Mouse (Mus musculus) gastrocnemius, adult 2 months (tissue): Measurements from ENCODE around the gene Pou6f1. TPM values are rescaled to one million over a fixed set of nuclear protein-coding genes. Genes with fewer than 3 reads are reported as not detected.
"Not testable (repeated sequence)": the region's sequence is repeated elsewhere in the genome, so short reads cannot be mapped to it uniquely, and the experiment has no call there.

ENCODE experiments used
- DNase-seq: peaks from one replicate; pipeline ENCODE4 v3.0.0; 2022
- H3K27ac ChIP-seq: fragments of 200-600 bp; 2 replicates; pipeline ENCODE4 v1.8.1; 2022; ENCODE audit warnings: mild to moderate bottlenecking
- H3K4me3 ChIP-seq: fragments of 200-600 bp; 2 replicates; pipeline ENCODE4 v1.8.1; 2022; ENCODE audit warnings: mild to moderate bottlenecking, moderate library complexity
- CTCF ChIP-seq: fragments of 200-600 bp; IDR thresholded peaks from 2 replicates; pipeline ENCODE4 v1.8.1; 2022; ENCODE audit warnings: antibody characterized with exemption, mild to moderate bottlenecking, moderate library complexity
- intact Hi-C: fragments of 180-260 bp; cut with DNase I; formaldehyde crosslinking; loops from one replicate; pipeline ENCODE4 v1.15.1; 2025
- microRNA-seq: library from miRNA; unstranded; fragments of <30 nt; microRNA quantifications from one replicate; pipeline ENCODE4 v1.2.0, GENCODE M21; 2021
- total RNA-seq, 2 experiments: library from RNA; stranded (reverse); gene quantifications; 2 replicates each; pipeline ENCODE4 v1.2.3; 2021

Gene Pou6f1
- total RNA-seq, 2 experiments from 2014 or later: 12.9 to 13.1 TPM

DNA sequence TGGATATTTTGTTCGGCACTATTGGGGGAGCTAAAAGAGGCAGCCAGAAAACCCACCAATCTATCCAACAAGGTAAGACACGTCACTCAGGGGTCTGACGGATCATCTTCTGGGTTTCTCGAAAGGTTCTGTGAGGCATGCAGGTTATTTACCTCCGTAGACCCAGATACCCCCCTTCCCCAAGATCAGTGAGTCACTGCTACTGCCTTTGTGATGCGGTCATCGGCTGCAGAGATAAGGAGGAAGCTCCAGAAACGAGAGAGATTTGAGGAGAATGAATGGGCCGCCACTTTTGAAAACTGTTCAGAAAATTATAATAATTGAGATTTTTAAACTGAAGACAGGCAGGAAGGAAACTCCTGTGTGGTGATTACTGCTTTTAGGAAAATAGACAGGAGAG is 43.4 kb downstream of the Pou6f1 start:
- intact Hi-C loops: no loop called here
- no peak overlapping the region for H3K4me3 ChIP-seq
- TF ChIP-seq CTCF: no peak
- DNase-seq: no peak
- no peak overlapping the region for H3K27ac ChIP-seq

DNA sequence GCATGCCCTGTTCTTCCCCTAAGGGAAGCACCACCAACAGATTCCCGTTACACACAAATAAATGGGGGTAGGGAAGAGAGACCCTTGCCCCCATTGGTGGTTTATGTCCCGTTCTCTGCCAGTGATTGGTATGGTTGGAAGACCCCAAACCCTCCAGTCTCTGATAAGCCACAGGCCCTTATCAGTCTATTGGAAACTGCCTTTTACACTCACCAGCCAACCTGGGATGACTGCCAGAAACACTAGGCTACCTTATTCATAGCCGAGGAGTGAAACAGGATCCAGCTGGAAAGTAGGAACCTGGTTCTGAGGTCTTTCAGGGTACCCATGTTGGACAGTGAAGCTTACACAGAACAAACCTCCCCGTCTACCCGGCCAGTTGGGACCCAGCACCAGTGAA is 43.8 kb downstream of the Pou6f1 start:
- no peak for TF ChIP-seq CTCF
- DNase-seq: peak; percentile 50
- H3K4me3 ChIP-seq: no peak overlapping the region
- intact Hi-C loops: no loop called here
- H3K27ac ChIP-seq: no peak overlapping the region

DNA sequence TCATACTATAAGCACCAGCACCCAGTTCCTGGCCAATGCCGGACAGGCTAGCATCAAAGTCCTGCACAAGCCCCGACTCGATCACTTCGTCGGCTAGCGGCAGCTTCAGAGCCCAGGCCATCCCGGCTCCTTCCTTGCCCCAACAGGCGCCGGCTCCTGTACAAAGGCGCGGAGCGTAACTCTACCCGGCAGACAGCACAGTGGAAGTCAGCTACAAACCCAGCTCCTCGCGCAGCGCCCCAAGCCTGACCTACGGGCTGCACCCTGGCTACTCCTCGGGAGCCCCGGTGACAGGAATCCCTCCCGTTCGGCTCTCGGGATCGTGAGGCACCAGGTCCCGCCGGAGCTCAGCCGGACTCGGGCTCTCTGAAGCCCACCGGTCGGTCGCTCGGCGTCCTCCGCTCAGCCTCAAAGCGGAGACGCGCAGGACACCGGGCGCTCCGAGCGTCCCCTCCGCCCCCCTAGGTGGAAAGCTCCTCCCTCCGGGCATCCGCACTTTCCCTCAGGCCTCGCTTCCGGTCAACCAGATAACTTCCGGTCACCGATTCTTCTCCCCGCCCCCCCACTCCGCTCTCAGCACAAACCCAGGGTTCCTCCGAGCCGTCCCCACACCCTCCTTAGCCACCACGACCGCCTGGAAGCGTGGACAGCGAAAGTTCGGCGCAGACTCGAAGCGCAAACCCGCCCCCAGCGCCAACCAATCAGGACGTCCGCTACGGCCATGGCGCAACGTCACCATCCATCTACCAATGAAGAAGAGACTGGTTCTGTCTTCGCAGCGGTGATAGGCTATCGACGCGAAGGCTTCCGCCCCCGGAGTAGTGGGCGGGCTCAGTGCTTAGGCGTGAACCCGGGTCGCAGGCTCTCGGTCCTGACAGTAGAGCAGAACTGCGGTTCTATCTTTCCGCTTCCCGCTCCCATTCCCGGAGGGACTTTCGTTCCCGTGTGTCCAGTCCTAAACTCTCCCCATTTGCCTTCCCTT is 48.2 kb downstream of the Pou6f1 start, which contains the start of gene Tfcp2:
Tfcp2 (minus strand) TSS at position 683 of the 982 bp plus-strand sequence.
- intact Hi-C loops: loop anchor here (5.0 kb wide), 1 partner anchor 61 kb away; no protein-coding TSS in a partner anchor
- no peak for TF ChIP-seq CTCF
- peak within 1 kb of the TSS; percentile 77 for H3K4me3 ChIP-seq
- H3K27ac ChIP-seq: peak within 1 kb of the TSS; percentile 97
- peak; percentile 99 for DNase-seq

DNA sequence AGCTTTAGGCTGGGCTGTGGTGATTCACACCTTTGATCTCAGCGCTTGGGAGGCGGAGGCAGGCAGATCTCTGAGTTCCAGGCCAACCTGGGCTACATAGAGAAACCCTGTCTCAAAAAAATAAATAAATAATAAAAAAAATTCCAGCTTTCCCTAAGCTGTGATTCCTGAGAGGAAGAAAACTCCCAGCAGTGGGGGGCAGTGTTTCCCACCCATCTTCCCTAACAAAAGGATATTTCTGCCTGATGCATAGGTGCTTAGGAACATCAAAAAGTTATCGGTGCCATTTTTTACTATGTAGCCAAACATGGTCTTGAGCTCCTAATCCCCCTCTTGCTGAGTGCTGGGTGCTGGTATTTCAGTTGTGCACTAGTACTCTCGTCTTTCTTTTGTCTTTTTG is 49.5 kb downstream of the Pou6f1 start:
- intact Hi-C loops: loop anchor here (5.0 kb wide), 1 partner anchor 62 kb away; no protein-coding TSS in a partner anchor
- no peak for DNase-seq
- no peak overlapping the region; the same call in 1 of the 2 replicates for H3K4me3 ChIP-seq
- H3K27ac ChIP-seq: no peak overlapping the region
- TF ChIP-seq CTCF: no peak; the same call in 1 of the 2 replicates

DNA sequence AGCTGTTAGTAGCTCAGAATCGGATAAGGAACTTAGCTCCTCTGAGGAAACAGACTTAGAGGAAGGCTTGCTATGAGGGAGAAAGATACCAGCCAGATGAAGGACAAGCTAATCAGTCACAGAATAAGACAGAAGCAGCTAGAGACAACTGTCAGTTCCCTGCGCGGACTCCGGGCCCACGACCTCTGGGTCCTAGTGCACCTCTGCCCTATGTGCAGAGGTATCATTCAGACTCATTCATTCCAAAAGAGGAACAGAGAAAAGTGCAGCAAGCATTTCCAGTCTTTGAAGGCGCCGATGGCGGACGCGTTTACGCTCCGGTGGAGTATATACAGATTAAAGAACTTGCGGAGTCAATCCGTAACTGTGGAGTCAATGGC is 56.1 kb downstream of the Pou6f1 start:
- DNase-seq, H3K4me3 ChIP-seq, intact Hi-C loops, H3K27ac ChIP-seq: not testable (repeated sequence)

DNA sequence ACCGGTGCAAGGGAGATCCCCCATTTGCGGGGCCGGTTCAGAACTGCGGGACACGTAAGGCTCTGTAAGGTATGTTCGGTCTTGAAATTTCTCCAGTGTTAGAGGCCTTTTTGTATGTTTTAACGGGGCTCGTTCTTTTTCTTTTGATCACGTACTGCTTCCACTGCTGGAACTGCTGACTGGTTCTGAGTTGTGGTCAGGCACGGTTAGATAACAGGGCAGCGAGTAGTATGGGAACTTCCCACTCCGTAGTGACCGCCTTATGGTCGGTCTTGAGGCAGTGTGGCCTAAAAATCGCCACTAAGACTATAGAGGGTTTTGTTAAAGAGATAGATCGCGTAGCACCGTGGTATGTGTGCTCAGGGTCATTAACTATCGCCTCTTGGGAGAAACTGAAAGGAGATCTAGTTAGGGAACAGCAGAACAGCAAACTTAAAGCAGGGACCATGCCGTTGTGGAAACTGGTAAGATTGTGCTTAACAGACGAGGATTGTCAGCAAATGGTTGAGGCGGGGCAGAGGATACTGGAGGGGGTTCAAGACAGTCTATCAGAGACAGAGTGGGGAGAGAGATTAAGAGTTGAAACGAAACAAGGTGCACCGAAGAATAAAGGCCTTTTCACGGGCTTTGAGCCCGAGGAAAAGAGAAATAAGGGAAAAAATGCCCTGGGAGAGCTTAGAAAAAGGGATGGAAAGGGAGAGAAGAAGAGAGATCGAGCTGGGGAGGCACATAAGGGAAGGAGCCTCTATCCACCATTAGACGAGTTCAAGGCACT is 56.7 kb downstream of the Pou6f1 start:
- intact Hi-C loops, H3K27ac ChIP-seq, DNase-seq, H3K4me3 ChIP-seq: not testable (repeated sequence)

DNA sequence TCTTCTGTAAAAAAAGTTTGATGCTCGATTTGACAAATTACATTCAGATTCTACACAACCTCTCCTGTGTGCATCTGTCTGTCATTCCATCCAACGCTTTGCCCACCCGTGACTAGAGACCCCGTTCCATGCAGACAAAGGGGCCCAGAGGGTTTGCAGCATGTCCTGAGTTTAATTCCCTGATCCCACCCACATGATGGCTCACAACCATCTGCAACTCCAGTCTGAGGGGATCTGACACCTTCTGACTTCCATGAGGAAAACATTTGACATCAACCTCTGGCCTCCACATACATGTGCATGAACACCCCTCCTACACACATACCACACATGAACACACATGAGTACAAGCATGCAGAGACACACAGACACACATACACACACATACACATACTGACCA is 58.4 kb downstream of the Pou6f1 start:
- H3K27ac ChIP-seq: no peak overlapping the region
- no peak for DNase-seq
- no peak overlapping the region for H3K4me3 ChIP-seq
- intact Hi-C loops: no loop called here
- TF ChIP-seq CTCF: no peak

DNA sequence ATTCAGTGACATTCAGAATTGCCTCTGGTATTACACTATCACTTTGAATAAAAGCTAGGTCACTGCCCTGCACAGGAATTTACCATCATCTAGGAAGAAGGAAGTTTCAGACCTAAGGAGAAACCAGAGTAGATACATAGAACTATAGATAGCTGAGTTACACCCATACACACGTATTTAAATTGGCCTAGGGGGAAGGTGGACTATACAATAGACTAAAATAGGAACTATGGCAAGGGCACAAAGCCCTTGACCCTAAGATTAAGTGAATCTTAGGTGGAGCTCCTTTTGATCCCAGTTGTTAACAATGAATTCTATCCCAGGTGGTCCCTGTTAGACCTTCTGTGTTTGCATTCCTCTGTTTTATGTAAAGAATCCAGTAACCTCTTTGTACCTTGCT is 58.8 kb downstream of the Pou6f1 start:
- H3K4me3 ChIP-seq, DNase-seq, intact Hi-C loops: not testable (repeated sequence)
- peak overlapping the region; percentile 41 for H3K27ac ChIP-seq

DNA sequence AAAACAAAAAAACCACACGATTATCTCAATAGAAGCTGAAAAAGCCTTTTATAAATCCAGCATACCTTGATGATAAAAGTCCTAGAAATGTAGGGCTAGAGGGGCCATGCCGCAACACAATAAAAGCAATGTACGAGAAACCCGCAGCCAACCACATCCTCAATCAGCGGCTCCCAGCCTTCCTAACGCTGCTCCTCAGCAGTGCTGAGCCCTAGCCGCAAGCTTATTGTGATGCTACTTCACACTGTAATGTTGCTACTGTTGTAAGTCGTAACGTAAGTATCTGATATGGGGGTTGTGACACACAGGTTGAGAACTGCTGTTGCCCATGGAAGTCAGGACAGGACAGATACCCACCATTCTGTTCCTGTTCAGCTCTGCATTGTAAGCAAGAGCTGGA is 60.4 kb downstream of the Pou6f1 start:
- TF ChIP-seq CTCF: no peak
- intact Hi-C loops: loop anchor here (2.0 kb wide), 1 partner anchor 143 kb away; no protein-coding TSS in a partner anchor
- H3K4me3 ChIP-seq: no peak overlapping the region
- H3K27ac ChIP-seq: no peak overlapping the region
- DNase-seq: no peak

DNA sequence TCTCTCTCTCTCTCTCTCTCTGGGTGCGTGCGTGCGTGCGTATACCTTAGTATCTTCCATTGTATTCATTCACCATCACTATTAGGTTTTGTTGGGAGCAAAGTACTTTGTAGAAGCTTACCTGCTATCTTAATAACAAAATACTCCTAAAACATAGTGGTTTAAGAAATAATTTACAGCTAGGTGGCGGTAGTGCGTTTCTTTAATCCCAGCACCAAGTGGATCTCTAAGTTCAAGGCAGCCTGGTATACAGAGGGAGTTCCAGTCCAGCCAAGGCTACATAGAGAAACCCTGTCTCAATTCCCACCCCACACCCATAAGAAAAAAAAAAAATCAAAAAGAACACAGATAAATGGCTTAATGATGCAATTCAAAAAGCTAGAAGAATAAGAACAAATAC is 61.9 kb downstream of the Pou6f1 start:
- peak; percentile 66 for TF ChIP-seq CTCF
- Histone ChIP-seq H3K27ac (no peak overlapping the region), H3K4me3 (no peak overlapping the region)
- intact Hi-C loops: loop anchor here (1.0 to 2.0 kb wide), 3 partner anchors 74 to 145 kb away; no protein-coding TSS in a partner anchor
- no peak for DNase-seq

DNA sequence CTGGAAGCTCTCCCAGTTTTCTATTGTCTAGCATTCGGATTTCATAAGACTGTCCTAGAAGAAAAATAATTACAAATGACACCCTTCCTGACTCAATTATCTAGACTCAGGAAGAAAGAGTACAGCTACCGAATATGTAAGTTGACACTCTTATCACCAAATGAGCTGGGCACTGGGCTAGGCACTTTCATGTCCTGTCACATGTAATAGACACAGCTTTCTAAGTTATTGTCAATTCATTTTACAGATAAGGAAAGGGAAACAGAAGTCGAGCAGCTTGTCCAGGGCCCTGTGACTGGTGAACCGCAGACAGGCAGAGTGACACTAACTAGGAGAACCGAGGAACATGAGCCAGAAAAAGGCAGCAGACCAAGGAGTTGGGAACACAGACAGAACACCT is 71.9 kb downstream of the Pou6f1 start:
- intact Hi-C loops: no loop called here
- Histone ChIP-seq H3K4me3 (no peak overlapping the region), H3K27ac (no peak overlapping the region)
- no peak for TF ChIP-seq CTCF
- DNase-seq: no peak

DNA sequence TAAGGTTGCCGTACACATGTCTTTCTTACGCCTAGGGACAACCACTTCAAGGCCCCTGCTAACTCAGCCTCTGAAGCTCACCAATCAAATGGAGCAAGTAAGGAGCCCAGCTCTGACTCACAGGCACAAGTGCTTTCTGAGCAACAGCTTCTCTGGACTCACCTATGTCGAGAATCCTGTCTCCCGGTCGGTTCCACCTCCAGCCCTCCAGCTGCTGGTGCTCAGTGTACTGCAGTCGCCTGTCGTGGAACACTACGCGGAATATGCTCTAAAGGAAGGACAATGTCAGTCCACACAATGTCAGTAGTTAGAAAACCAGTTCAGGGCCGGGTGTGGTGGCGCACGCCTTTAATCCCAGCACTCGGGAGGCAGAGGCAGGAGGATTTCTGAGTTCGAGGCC is 74.4 kb downstream of the Pou6f1 start:
- intact Hi-C loops: no loop called here
- no peak for TF ChIP-seq CTCF
- H3K4me3 ChIP-seq: no peak overlapping the region
- no peak for DNase-seq
- no peak overlapping the region for H3K27ac ChIP-seq

Small RNA genes lying within 50 kb of the gene (microRNA-seq; reads per million reads assigned to microRNA genes)
- not detected for gene Mir6961

Other genes with a start within 250 kb of the Pou6f1 start
- gene Methig1, start 246.8 kb downstream of the Pou6f1 start, total RNA-seq: not detected
- gene Mettl7a2, start 246.8 kb downstream of the Pou6f1 start, total RNA-seq: under 1 TPM; 0.36 to 0.82 TPM
- not detected for gene Higd1c, start 235.4 kb downstream of the Pou6f1 start, total RNA-seq
- gene Gm5475, start 177.8 kb downstream of the Pou6f1 start, total RNA-seq: not detected
- 10 to 100 TPM; 38.4 to 52.0 TPM for gene Slc11a2, start 174.9 kb downstream of the Pou6f1 start, total RNA-seq
- gene Letmd1, start 131.0 kb downstream of the Pou6f1 start, total RNA-seq: 1 to 10 TPM; 8.8 to 10.0 TPM
- 1 to 10 TPM; 2.8 to 3.0 TPM for gene Csrnp2, start 104.5 kb downstream of the Pou6f1 start, total RNA-seq
- 10 to 100 TPM; 11.6 to 12.6 TPM for gene Tfcp2, start 48.0 kb downstream of the Pou6f1 start, total RNA-seq
- 10 to 100 TPM; 61.3 to 72.4 TPM for gene Dazap2, start 15.4 kb upstream of the Pou6f1 start, total RNA-seq
- gene Smagp, start 37.0 kb upstream of the Pou6f1 start, total RNA-seq: 1 to 10 TPM; 1.9 to 3.5 TPM
- gene Bin2, start 69.6 kb upstream of the Pou6f1 start, total RNA-seq: under 1 TPM in 1 of 2 experiments, not detected in 1; 0.69 TPM
- gene Cela1, start 87.9 kb upstream of the Pou6f1 start, total RNA-seq: not detected
- gene Galnt6, start 129.4 kb upstream of the Pou6f1 start, total RNA-seq: under 1 TPM; 0.10 to 0.14 TPM
- gene Slc4a8, start 161.8 kb upstream of the Pou6f1 start, total RNA-seq: 1 to 10 TPM; 1.5 to 1.9 TPM